Mouse (Mus musculus) olfactory bulb, adult 2 months (tissue): ENCODE measurements around the gene Ndrg2.
"Not testable (repeated sequence)": the region's sequence is repeated elsewhere in the genome, so short reads cannot be mapped to it uniquely, and the experiment has no call there.

ENCODE experiments used
- CTCF ChIP-seq: fragments of 200-500 bp; IDR thresholded peaks from 2 replicates; pipeline ENCODE4 v1.5.1; 2012; ENCODE audit warnings: low read depth, mild to moderate bottlenecking, low read length, moderate library complexity; ENCODE audit not compliant: insufficient read depth
- POLR2A ChIP-seq: fragments of 200-500 bp; IDR thresholded peaks from 2 replicates; pipeline ENCODE4 v1.6.1; 2012; ENCODE audit warnings: mild to moderate bottlenecking, low read depth, low read length, moderate library complexity; ENCODE audit not compliant: insufficient read depth

DNA sequence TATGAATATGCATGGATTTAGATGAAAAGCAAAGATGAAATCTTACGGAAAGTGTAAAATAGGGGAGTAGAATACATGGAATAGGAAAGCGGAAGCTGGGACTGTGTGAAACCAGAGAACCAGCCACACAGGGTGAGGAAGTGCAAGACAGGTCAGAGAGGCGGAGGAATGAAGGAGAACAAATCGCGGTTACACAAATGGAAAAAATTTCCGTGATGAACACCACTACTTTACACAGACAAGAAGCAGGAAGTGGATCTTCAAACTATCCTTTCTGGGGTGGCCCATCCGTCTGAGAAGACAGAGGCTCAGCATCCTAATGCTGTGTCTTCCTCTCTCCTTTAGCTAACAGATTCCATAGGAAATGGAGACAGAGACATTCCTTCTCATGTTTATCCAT, 58.7 kb downstream of the Ndrg2 start:
- TF ChIP-seq POLR2A, CTCF: not testable (repeated sequence)
